Mouse (Mus musculus) intestine, embryonic 15.5 days (tissue): Measurements from ENCODE around the gene Cdon. TPM values are rescaled to one million over a fixed set of nuclear protein-coding genes. Genes with fewer than 3 reads are reported as not detected.

Source experiments
- ATAC-seq: fragments of 200-750 bp; cut with Nextera tagmentation; 2 replicates; pipeline ENCODE4 v1.8.0; 2017; ENCODE audit warnings: moderate TSS enrichment, moderate library complexity
- H3K27ac ChIP-seq: fragments of 300-500 bp; sonication (generic); 2 replicates; pipeline ENCODE4 v1.5.1; 2015; ENCODE audit warnings: mild to moderate bottlenecking, inconsistent platforms
- H3K27me3 ChIP-seq: fragments of 300-500 bp; sonication (generic); replicated peaks from 2 replicates; pipeline ENCODE4 v1.6.1; 2015; ENCODE audit warnings: inconsistent platforms
- H3K36me3 ChIP-seq: fragments of 300-500 bp; sonication (generic); 2 replicates; pipeline ENCODE4 v1.6.1; 2015; ENCODE audit warnings: inconsistent platforms
- H3K4me1 ChIP-seq: fragments of 300-500 bp; sonication (generic); replicated peaks from 2 replicates; pipeline ENCODE4 v1.6.1; 2015; ENCODE audit warnings: inconsistent platforms
- H3K4me2 ChIP-seq: fragments of 300-500 bp; sonication (generic); replicated peaks from 2 replicates; pipeline ENCODE4 v1.6.1; 2015; ENCODE audit warnings: mild to moderate bottlenecking, inconsistent platforms
- H3K4me3 ChIP-seq: fragments of 300-500 bp; sonication (generic); replicated peaks from 2 replicates; pipeline ENCODE4 v1.5.1; 2015; ENCODE audit warnings: inconsistent platforms
- H3K9ac ChIP-seq: fragments of 300-500 bp; sonication (generic); 2 replicates; pipeline ENCODE4 v1.6.1; 2015; ENCODE audit warnings: inconsistent platforms
- H3K9me3 ChIP-seq: fragments of 300-500 bp; sonication (generic); 2 replicates; pipeline ENCODE4 v1.6.1; 2016; ENCODE audit warnings: inconsistent platforms
- WGBS: fragments of 180-500 bp; shearing (Covaris S2); methylation state at CpG from one replicate; pipeline ENCODE4 v1.1.7; 2015; 5-methylcytosine and 5-hydroxymethylcytosine counted together
- polyA plus RNA-seq: library from polyadenylated mRNA; unstranded; fragments of >200 nt; fragmentation: Nextera tagmentation; extraction: Ambion mirVana; gene quantifications from 2 replicates; pipeline ENCODE4 v1.2.1, GENCODE M21; 2015

Cdon gene
- polyA plus RNA-seq, 1 experiment from 2014 or later, result 8.2 TPM

- peaks cover 9% of the 10 kb centered on the region; the same call in 1 of the 2 replicates for H3K36me3 ChIP-seq
- WGBS, result 62% methylated on average over 13 of the region's 13 CpGs
- H3K4me3 ChIP-seq, result no peak overlapping the region
- no peaks in the 10 kb centered on the region for H3K4me1 ChIP-seq
- ATAC-seq, result no peak
- H3K27me3 ChIP-seq, result no peaks in the 10 kb centered on the region
- no peak overlapping the region for H3K4me2 ChIP-seq
- no peaks in the 10 kb centered on the region for H3K9me3 ChIP-seq
- no peak overlapping the region for H3K9ac ChIP-seq
- H3K27ac ChIP-seq, result no peak overlapping the region
Measured at GRCm38 (mm10) chr9:35482014-35482898, 61.3 kb downstream of the Cdon start.

DNA sequence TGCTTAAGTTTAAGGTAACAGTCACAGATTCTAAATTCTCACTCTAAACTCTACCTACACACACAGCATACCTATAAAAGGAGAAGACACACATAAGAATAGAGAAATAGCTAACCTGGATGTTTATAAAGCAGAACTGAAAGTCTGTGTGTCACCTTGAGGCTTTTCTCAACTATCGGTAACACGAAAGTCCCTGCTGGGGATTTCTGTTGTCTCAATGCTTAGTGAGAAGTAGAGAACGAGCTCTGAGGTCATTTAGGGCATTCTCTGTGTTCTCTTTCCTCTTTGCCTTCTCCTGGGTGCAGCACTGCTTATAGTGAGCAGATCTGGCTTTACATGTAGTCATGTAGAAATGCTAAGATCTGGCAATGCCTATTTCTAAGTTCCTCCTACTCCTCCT is 63.0 kb downstream of the Cdon start:
- no peak overlapping the region for H3K9ac ChIP-seq
- no peaks in the 10 kb centered on the region for H3K27me3 ChIP-seq
- H3K27ac ChIP-seq, result no peak overlapping the region
- H3K4me2 ChIP-seq, result no peak overlapping the region
- no peak for ATAC-seq
- H3K4me3 ChIP-seq, result no peak overlapping the region
- 89% methylated on average over 3 of the region's 3 CpGs for WGBS
- peaks cover 9% of the 10 kb centered on the region for H3K36me3 ChIP-seq
- H3K4me1 ChIP-seq, result no peaks in the 10 kb centered on the region
- H3K9me3 ChIP-seq, result no peaks in the 10 kb centered on the region

DNA sequence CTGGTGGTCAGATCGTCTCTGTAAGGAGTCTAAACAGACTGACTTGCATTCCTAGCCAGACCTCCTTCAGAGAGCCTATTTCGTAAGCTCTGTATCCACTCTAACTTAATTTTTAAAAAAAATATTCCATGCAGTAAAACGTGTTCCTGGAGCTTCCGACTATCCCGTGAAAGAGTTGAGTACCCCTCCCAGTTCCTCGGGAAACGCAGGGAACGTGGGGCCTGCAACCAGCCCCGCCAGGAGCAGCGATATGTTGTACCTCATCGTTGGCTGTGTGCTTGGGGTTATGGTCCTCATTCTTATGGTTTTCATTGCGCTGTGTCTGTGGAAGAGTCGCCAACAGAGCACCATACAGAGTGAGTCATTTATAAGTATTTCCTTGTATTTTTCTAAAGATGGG is 65.7 kb downstream of the Cdon start:
- no peaks in the 10 kb centered on the region for H3K9me3 ChIP-seq
- no peak overlapping the region for H3K4me3 ChIP-seq
- WGBS, result 73% methylated on average over 13 of the region's 13 CpGs
- peaks cover 12% of the 10 kb centered on the region for H3K36me3 ChIP-seq
- no peak overlapping the region for H3K9ac ChIP-seq
- H3K4me1 ChIP-seq, result no peaks in the 10 kb centered on the region
- H3K4me2 ChIP-seq, result no peak overlapping the region
- H3K27me3 ChIP-seq, result no peaks in the 10 kb centered on the region
- no peak overlapping the region for H3K27ac ChIP-seq
- no peak for ATAC-seq

DNA sequence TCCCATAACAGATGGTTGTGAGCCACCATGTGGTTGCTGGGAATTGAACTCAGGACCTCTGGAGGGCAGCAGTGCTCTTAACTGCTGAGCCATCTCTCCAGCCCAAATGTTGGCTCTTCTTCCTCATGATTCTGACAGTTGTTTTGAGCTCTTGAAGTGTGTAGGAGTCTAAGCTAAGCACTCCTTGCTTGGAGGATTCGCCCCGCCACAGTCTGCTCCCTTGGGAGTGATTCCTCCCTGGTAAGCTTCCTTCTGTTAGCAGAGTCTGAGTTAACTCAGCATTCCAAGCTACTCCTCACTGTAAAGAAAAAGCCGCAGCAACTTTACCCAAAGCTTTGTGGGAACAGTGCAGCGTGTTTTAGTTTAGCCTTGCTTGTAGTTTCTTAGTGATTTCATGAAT is 67.6 kb downstream of the Cdon start:
- no peak for ATAC-seq
- Histone ChIP-seq H3K4me1 (no peaks in the 10 kb centered on the region), H3K36me3 (peaks cover 12% of the 10 kb centered on the region), H3K4me3 (no peak overlapping the region), H3K27me3 (no peaks in the 10 kb centered on the region), H3K9ac (no peak overlapping the region), H3K27ac (no peak overlapping the region), H3K9me3 (no peaks in the 10 kb centered on the region), H3K4me2 (no peak overlapping the region)
- 77% methylated on average over 4 of the region's 4 CpGs for WGBS

DNA sequence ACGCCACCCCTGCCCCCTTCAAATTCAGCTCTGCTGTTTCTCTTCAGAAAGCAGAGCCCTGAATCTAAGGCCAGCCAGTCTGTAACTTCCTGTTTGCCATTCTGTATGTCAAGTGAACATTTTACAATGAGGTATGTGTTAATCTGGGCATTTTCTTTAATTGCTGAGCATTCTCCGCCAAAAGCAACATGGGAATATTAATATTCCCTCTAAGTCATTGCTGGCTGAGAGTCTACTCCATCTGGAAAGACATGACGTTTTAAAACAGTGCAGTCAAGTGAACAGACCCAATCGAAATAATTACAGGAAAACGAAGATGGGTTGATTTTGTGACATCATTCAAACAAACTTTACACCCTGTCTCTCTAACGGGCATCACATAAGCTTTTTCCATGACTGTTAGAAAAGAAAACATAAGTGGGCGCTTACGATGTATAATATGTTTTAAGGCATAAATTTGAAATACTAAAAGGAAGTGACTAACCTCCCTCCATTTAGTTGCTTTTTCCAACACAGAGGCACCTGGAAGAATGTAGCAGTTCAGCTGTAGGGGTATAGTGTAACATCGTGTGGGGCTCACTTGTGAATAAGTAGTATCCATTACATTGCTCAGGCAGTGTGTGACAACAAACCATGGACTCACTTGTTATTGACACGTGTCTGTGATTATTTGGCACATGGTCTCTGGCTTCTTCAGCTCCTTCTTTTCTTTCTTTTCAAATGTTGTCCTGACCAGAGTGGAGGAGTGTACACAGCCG is 70.4 kb downstream of the Cdon start:
- H3K27me3 ChIP-seq, result no peaks in the 10 kb centered on the region
- H3K27ac ChIP-seq, result no peak overlapping the region
- WGBS, result 82% methylated on average over 11 of the region's 11 CpGs
- no peaks in the 10 kb centered on the region for H3K4me1 ChIP-seq
- ATAC-seq, result no peak
- H3K4me2 ChIP-seq, result no peak overlapping the region
- H3K4me3 ChIP-seq, result no peak overlapping the region
- H3K9me3 ChIP-seq, result no peaks in the 10 kb centered on the region
- H3K36me3 ChIP-seq, result peaks cover 8% of the 10 kb centered on the region
- H3K9ac ChIP-seq, result no peak overlapping the region

- ATAC-seq, result peak; percentile 94
- Histone ChIP-seq H3K4me1 (no peaks in the 10 kb centered on the region), H3K4me3 (no peak overlapping the region), H3K27me3 (no peaks in the 10 kb centered on the region), H3K9me3 (no peaks in the 10 kb centered on the region), H3K9ac (no peak overlapping the region), H3K4me2 (no peak overlapping the region), H3K27ac (no peak overlapping the region), H3K36me3 (peaks cover 8% of the 10 kb centered on the region; the same call in 1 of the 2 replicates)
- 57% methylated on average over 7 of the region's 7 CpGs for WGBS
Measured at GRCm38 (mm10) chr9:35493033-35493732, 72.3 kb downstream of the Cdon start.

DNA sequence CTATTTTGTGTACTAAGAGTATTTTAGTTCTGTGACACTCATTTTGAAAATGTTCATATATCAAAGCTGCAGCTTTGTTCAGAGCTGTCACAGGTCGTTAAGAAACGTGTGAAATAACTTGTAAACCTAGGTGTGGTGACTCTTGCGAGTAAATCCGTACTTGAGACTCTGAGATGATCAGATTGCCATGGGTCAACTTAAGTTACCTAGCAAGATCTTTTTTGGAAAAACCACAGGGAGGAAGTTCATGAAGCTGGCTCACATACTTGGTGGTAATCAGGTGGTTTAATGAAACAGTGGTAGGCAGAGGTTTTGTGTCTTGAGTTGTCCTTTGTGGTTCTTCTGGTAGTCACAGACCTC is 72.8 kb downstream of the Cdon start:
- H3K9me3 ChIP-seq, result no peaks in the 10 kb centered on the region
- no peak overlapping the region for H3K27ac ChIP-seq
- WGBS, result 52% methylated on average over 4 of the region's 4 CpGs
- H3K4me2 ChIP-seq, result no peak overlapping the region
- no peaks in the 10 kb centered on the region for H3K27me3 ChIP-seq
- no peaks in the 10 kb centered on the region for H3K4me1 ChIP-seq
- ATAC-seq, result peak; percentile 40; the same call in 1 of the 2 replicates
- H3K9ac ChIP-seq, result no peak overlapping the region
- no peak overlapping the region for H3K4me3 ChIP-seq
- H3K36me3 ChIP-seq, result peaks cover 8% of the 10 kb centered on the region; the same call in 1 of the 2 replicates

- Histone ChIP-seq H3K4me1 (no peaks in the 10 kb centered on the region), H3K9ac (no peak overlapping the region), H3K9me3 (no peaks in the 10 kb centered on the region), H3K4me3 (no peak overlapping the region), H3K4me2 (no peak overlapping the region), H3K27me3 (no peaks in the 10 kb centered on the region), H3K27ac (no peak overlapping the region), H3K36me3 (no peaks in the 10 kb centered on the region)
- 60% methylated on average over 4 of the region's 4 CpGs for WGBS
- ATAC-seq, result no peak
Measured at GRCm38 (mm10) chr9:35494937-35495336, 74.0 kb downstream of the Cdon start.

- no peak overlapping the region for H3K4me3 ChIP-seq
- no peaks in the 10 kb centered on the region for H3K36me3 ChIP-seq
- ATAC-seq, result no peak
- H3K27me3 ChIP-seq, result no peaks in the 10 kb centered on the region
- no peak overlapping the region for H3K9ac ChIP-seq
- no peaks in the 10 kb centered on the region for H3K9me3 ChIP-seq
- WGBS, result 73% methylated on average over 3 of the region's 3 CpGs
- H3K27ac ChIP-seq, result no peak overlapping the region
- H3K4me2 ChIP-seq, result no peak overlapping the region
- no peaks in the 10 kb centered on the region for H3K4me1 ChIP-seq
Measured at GRCm38 (mm10) chr9:35495471-35495870, 74.5 kb downstream of the Cdon start.

DNA sequence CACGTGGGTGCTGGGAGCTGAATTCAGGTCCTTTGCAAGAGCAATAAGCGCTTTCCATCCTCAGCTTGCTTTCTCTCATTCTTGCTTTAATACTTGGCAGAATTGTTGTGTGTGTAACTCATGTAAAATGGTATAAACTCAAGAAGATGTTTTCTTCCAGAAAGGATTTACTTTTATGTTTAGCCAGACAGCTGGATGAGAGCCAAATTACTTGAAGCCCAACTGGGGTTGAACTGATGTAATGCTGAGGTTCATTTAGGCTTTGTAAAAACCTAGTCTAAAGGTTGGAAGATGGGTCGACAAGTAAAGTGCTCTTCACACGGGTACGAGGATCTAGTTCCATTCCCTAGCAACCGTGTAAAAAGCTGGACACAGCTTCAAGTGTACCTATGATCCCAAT is 79.0 kb downstream of the Cdon start:
- Histone ChIP-seq H3K9ac (no peak overlapping the region), H3K9me3 (no peaks in the 10 kb centered on the region), H3K4me2 (no peak overlapping the region), H3K27ac (no peak overlapping the region), H3K4me1 (no peaks in the 10 kb centered on the region), H3K4me3 (no peak overlapping the region), H3K27me3 (no peaks in the 10 kb centered on the region), H3K36me3 (0 out of 2 replicates have a peak, but pooled peaks cover 3% of the 10 kb centered on the region)
- ATAC-seq, result no peak
- WGBS, result 78% methylated on average over 6 of the region's 6 CpGs

GRCm38 (mm10) chr9:35502361-35503000 is 81.6 kb downstream of the Cdon start:
- no peak overlapping the region for H3K4me2 ChIP-seq
- no peaks in the 10 kb centered on the region for H3K27me3 ChIP-seq
- H3K4me3 ChIP-seq, result no peak overlapping the region
- WGBS, result 92% methylated on average over 10 of the region's 10 CpGs
- H3K36me3 ChIP-seq, result 0 out of 2 replicates have a peak, but pooled peaks cover 3% of the 10 kb centered on the region
- no peaks in the 10 kb centered on the region for H3K9me3 ChIP-seq
- H3K9ac ChIP-seq, result no peak overlapping the region
- H3K4me1 ChIP-seq, result no peaks in the 10 kb centered on the region
- no peak overlapping the region for H3K27ac ChIP-seq
- no peak for ATAC-seq

- H3K4me3 ChIP-seq, result no peak overlapping the region
- H3K9me3 ChIP-seq, result no peaks in the 10 kb centered on the region
- no peak overlapping the region for H3K27ac ChIP-seq
- no peaks in the 10 kb centered on the region for H3K4me1 ChIP-seq
- no peaks in the 10 kb centered on the region for H3K36me3 ChIP-seq
- no peaks in the 10 kb centered on the region for H3K27me3 ChIP-seq
- ATAC-seq, result no peak
- WGBS, result 49% methylated on average over 8 of the region's 8 CpGs
- no peak overlapping the region for H3K9ac ChIP-seq
- H3K4me2 ChIP-seq, result no peak overlapping the region
Measured at GRCm38 (mm10) chr9:35508234-35508633, 87.3 kb downstream of the Cdon start.
